10 mouse cellular contexts compared by ENCODE assay signal in the genomic region with DNA sequence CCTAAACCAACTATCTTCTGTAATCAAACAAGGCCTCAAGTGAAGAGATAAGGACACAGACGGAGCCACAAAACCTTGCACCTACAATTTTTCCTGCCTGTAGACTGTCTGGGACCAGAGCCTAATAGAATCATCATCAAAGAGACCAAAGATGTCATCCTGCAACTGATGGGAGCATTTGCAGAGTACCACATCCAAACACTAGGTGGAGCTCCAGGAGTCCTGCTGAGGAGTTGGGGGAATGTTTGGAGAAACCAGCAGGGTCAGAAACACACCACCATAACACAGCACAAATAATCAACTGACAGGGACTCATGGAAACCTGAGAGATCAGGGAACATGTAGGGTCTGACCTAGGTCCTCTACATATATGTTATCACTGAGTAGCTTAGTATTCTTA.
DNase-seq lines count a peak whose midpoint lies in the region; ATAC-seq and TF ChIP-seq lines count a peak whose summit lies in the region.
"Had no signal": no experiment of that assay in that cellular context is flagged by ENCODE, and none has a peak within 500 bp of the region (broad histone marks: within the 10 kb centered on the region; RNA-seq: fewer than 3 reads in every experiment).

No protein-coding gene starts in this region.

- no peaks in the 10 kb centered on the region for H3K27me3 ChIP-seq in liver, postnatal 0 days (ENCODE audit: insufficient read depth, low read length)
- no peaks in the 10 kb centered on the region for H3K27me3 ChIP-seq in liver, embryonic 12.5 days (replicated peaks)
- H3K27me3 ChIP-seq: midbrain, embryonic 12.5 days had no signal

- intact Hi-C loops in gastrocnemius, adult 2 months (cut with DNase I), result no loop called here
- intact Hi-C loops in left cerebral cortex, postnatal 4 days (cut with DNase I), result no loop called here

- H3K4me1 ChIP-seq in liver, postnatal 0 days (ENCODE audit: insufficient read depth), result no peaks in the 10 kb centered on the region
- H3K4me1 ChIP-seq in liver, embryonic 12.5 days, result no peaks in the 10 kb centered on the region
- H3K4me1 ChIP-seq: heart, embryonic 10.5 days; midbrain, embryonic 12.5 days had no signal

- no peak overlapping the region for H3K4me3 ChIP-seq in gastrocnemius, adult 2 months
- no peak overlapping the region for H3K4me3 ChIP-seq in liver, postnatal 0 days (ENCODE audit: low read depth, low read length)
- no peak overlapping the region for H3K4me3 ChIP-seq in liver, embryonic 12.5 days
- H3K4me3 ChIP-seq: heart, embryonic 10.5 days; midbrain, embryonic 12.5 days had no signal

- ATAC-seq in liver, postnatal 0 days, result no peak
- no peak for ATAC-seq in liver, embryonic 12.5 days

- TF ChIP-seq EP300 in liver, postnatal 0 days (IDR thresholded peaks at IDR 0.05; ENCODE audit: low read depth), result no peak

- no peak overlapping the region for H3K9ac ChIP-seq in liver, postnatal 0 days (replicated peaks)
- H3K9ac ChIP-seq in liver, embryonic 12.5 days, result no peak overlapping the region
- H3K9ac ChIP-seq: midbrain, embryonic 12.5 days had no signal

- H3K36me3 ChIP-seq in liver, postnatal 0 days (replicated peaks; ENCODE audit: insufficient read depth, low read length), result no peaks in the 10 kb centered on the region
- no peaks in the 10 kb centered on the region for H3K36me3 ChIP-seq in liver, embryonic 12.5 days
- H3K36me3 ChIP-seq: heart, embryonic 10.5 days; midbrain, embryonic 12.5 days had no signal

- no peak overlapping the region for H3K4me2 ChIP-seq in liver, postnatal 0 days (ENCODE audit: low read depth, low read length)
- H3K4me2 ChIP-seq in liver, embryonic 12.5 days, result no peak overlapping the region
- H3K4me2 ChIP-seq: midbrain, embryonic 12.5 days had no signal

- no peak overlapping the region for H3K27ac ChIP-seq in gastrocnemius, adult 2 months
- H3K27ac ChIP-seq in liver, postnatal 0 days (ENCODE audit: low read depth), result no peak overlapping the region
- no peak overlapping the region for H3K27ac ChIP-seq in liver, embryonic 12.5 days
- H3K27ac ChIP-seq: heart, embryonic 10.5 days; midbrain, embryonic 12.5 days had no signal

- 14% methylated on average over 1 of the region's 1 CpGs for whole genome bisulfite sequencing in liver, postnatal 0 days (ENCODE audit: insufficient replicate concordance)
- 14% methylated on average over 1 of the region's 1 CpGs for WGBS in liver, embryonic 12.5 days (ENCODE audit: insufficient replicate concordance)

- H3K9me3 ChIP-seq in liver, postnatal 0 days (ENCODE audit: low read length), result no peaks in the 10 kb centered on the region
- H3K9me3 ChIP-seq in liver, embryonic 12.5 days (replicated peaks), result no peaks in the 10 kb centered on the region
- H3K9me3 ChIP-seq: heart, embryonic 10.5 days; midbrain, embryonic 12.5 days had no signal

- TF ChIP-seq CTCF in gastrocnemius, adult 2 months (IDR thresholded peaks at IDR 0.05), result peak; percentile 43
- peak; percentile 37 for TF ChIP-seq CTCF in liver, postnatal 0 days (IDR thresholded peaks at IDR 0.05; ENCODE audit: low read depth)

- DNase-seq in gastrocnemius, adult 2 months, result no peak
- DNase-seq in gastrocnemius, adult 8-10 months (ENCODE audit: low spot score in 2 of 2), result no peak
- DNase-seq in liver, postnatal 0 days, result no peak
- peak; percentile 28 for DNase-seq in ZHBTc4 (ENCODE audit: low read depth, low spot score)
- DNase-seq in left cerebral cortex, postnatal 4 days, result peak; percentile 1
- no peak for DNase-seq in adipocyte (ENCODE audit: low spot score)
- no peak for DNase-seq in adrenal gland, postnatal 4 days (ENCODE audit: low spot score in 2 of 2)

Comparison
In these comparisons a context has a peak if more than half of its experiments do, and no peak if none do; other contexts are left out.
1. DNase-seq: peak in ZHBTc4 (single experiment) and left cerebral cortex, postnatal 4 days (single experiment); none in gastrocnemius, adult 2 months (single experiment), gastrocnemius, adult 8-10 months (0 of 2), liver, postnatal 0 days (single experiment), adipocyte (single experiment) and adrenal gland, postnatal 4 days (0 of 2).